Mouse (Mus musculus): ENCODE data around the gene Cemip.
"Not testable (repeated sequence)": the region's sequence is repeated elsewhere in the genome, so short reads cannot be mapped to it uniquely, and the experiment has no call there.

Gene Cemip

GRCm38 (mm10) chr7:83892333-83892669 lies 194.0 kb downstream of the Cemip start:
- DNase-seq (ENCODE audit: low spot score in 2 of 2), result no peak

- peak; percentile 97 to 98 for DNase-seq (ENCODE audit: low spot score in 2 of 2)
Measured at GRCm38 (mm10) chr7:83891433-83892332, 194.6 kb downstream of the Cemip start.

GRCm38 (mm10) chr7:83889946-83890345 lies 196.4 kb downstream of the Cemip start:
- not testable (repeated sequence) for DNase-seq (ENCODE audit: low spot score in 2 of 2)

DNA sequence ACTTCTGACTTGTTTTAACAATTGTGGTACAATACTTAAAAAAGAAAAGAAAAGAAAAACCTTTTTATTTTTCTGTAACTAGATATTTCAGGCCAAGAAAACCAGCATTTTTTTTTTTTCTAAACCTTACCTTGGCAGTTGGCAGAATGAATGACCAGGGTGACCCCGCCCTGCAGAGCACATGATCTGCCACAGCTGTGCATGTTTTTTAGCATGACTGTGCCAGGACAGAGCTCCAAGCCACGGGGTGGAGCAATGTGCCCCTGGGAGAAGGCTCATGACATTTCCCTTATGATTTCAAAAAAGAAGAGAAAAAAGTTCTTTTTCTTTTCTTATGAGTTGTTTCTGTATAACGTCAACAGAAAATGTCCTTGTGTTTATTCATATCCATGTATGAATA lies 196.9 kb downstream of the Cemip start:
- DNase-seq (ENCODE audit: low spot score in 2 of 2), result no peak

DNA sequence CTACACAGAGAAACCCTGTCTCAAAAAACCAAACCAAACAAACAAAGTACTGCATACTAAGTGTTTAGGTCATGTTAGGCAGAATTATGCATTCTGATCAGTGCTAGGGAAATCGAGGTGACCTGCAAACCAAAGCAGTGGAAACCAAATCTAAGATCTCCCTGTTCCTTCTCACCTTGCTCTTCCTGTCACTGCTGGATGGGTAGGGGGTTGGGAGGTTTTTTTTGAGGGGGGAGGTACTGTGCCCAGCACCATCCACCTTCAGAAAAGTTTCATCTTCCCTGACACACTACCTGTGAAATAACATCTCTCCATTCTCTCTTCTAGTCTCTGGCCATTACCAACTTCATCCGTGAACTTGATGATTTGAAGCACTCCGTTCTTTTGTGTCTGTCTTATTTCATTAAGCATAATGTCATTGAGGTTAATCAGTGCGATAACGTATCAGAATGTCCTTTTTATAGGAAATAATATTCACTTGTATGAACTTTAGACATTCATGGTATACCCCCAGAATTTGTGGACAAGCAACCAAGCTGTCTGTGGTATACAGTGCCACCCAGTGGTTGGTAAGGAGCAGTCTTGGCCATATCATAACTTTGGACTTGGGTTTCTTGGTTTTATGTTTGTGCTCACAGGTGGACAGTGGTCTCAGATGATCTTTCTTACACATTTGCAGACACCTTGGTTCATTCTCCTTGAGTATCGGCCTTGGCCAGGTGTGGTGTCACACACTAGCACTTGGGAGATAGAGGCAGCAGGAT lies 199.8 kb downstream of the Cemip start:
- DNase-seq (ENCODE audit: low spot score in 2 of 2), result no peak

GRCm38 (mm10) chr7:83885835-83886234 lies 200.5 kb downstream of the Cemip start:
- no peak for DNase-seq (ENCODE audit: low spot score in 2 of 2)

DNA sequence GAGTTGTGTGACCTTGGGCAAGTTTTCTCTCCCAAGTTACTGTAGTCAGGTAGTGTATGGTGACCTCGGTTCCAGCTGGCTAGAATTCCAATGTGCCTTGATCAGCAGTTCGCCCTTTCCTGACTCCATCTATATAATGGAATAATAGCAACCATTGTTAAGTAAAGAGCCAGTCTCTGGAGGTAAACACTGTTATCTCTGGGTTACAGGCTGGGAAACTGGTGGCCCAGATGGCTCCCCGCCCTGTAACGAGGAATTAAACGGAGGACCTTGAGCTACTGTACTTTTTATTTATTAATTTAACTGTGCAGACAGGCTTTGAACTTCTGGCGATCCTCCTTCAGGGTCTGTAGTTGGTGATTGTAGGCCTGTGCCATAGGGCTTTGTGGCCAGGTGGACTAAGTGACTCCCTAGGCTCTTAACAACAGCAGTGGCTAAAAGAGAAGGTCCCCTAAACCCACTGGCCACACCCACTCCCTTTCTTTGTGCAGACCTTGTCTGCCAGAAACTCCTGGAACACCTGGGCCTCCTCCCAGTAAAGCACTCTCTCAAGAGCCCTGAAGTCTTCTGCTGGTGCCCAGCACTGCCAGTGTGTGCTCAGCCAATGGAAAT lies 201.3 kb downstream of the Cemip start:
- no peak for DNase-seq (ENCODE audit: low spot score in 2 of 2)

DNA sequence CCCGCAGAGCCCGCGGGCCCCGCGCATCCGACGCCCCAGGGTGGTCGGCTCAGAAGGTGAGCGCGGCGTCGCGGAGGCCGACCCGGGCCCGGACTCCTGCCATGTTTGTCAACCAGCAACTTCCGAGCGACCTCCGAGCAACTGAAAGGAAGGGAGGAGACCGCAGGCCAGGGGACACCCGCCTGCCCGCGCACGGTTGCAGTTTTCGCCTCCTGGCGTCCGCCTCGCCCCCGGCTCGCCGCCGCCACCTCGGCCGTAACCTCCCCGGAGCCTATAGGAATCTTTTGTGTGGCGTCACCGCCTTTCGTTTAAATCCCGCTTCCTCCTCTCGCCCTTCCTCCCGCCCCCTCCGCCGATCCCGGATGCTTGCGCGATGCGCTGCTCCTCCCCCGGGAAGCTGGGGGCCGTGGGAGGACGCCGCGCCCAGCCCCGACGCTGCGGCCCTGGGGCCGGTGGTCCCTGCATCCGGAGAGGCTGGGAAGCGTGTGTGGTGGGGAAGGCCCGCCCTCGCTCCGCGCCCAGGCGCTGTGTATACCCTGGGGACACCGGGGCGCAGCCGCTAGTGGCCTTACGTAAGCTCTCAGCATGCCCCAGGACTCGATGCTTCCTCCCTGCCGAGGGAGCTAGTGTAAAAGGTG lies 202.2 kb downstream of the Cemip start, which contains the start of the genes Tlnrd1 and Mesd:
TSS of gene Tlnrd1 (minus strand) at position 285 of the 638 bp plus-strand sequence.
TSS of gene Mesd (plus strand) at position 446 of the 638 bp plus-strand sequence.
- peak; percentile 93 to 94 for DNase-seq (ENCODE audit: low spot score in 2 of 2)

GRCm38 (mm10) chr7:83883276-83884020 lies 202.9 kb downstream of the Cemip start:
- DNase-seq (ENCODE audit: low spot score in 2 of 2), result peak; percentile 28 to 48
